Mouse (Mus musculus) neutrophil, adult 65 days (primary cell): ENCODE data around the gene S100a13. TPM values are rescaled to one million over a fixed set of nuclear protein-coding genes. Genes with fewer than 3 reads are reported as not detected.

ENCODE experiments used
- total RNA-seq: library from RNA; stranded (reverse); gene quantifications from 2 replicates; pipeline ENCODE4 v1.2.4, GENCODE M21; 2023

The S100a13 gene
- total RNA-seq: 35.7 and 46.4 TPM in 2 replicates

GRCm38 (mm10) chr3:90513796-90514590, at the start of gene S100a13, which contains the start of gene S100a1:
Gene S100a13 (plus strand): TSS chr3:90514435.
Gene S100a1 (minus strand): TSS chr3:90514392.

GRCm38 (mm10) chr3:90465686-90466310, 48.4 kb upstream of the S100a13 start, which contains the start of gene Npr1:
Gene Npr1 (minus strand): TSS chr3:90465866.

GRCm38 (mm10) chr3:90475831-90476611, 38.2 kb upstream of the S100a13 start, which contains the start of gene Ilf2:
Gene Ilf2 (plus strand): TSS chr3:90476126.

GRCm38 (mm10) chr3:90490696-90491256, 23.5 kb upstream of the S100a13 start, which contains the start of gene Snapin:
Gene Snapin (minus strand): TSS chr3:90491033.

GRCm38 (mm10) chr3:90508950-90509746, 5.1 kb upstream of the S100a13 start, which contains the start of gene Chtop:
Gene Chtop (minus strand): TSS chr3:90509498.

GRCm38 (mm10) chr3:90526580-90526979, 12.3 kb downstream of the S100a13 start, which contains the start of gene S100a14:
Gene S100a14 (plus strand): TSS chr3:90526856.

GRCm38 (mm10) chr3:90537141-90537904, 23.1 kb downstream of the S100a13 start, which contains the start of gene S100a16:
Gene S100a16 (plus strand): TSS chr3:90537254.

GRCm38 (mm10) chr3:90560008-90560628, 45.9 kb downstream of the S100a13 start, which contains the start of gene S100a3:
Gene S100a3 (plus strand): TSS chr3:90560578.

Other genes starting within 250 kb of the S100a13 start
- gene Dennd4b, start 249.2 kb upstream of the S100a13 start, total RNA-seq: 55.9 and 71.7 TPM in 2 replicates
- gene Gatad2b, start 221.3 kb upstream of the S100a13 start, total RNA-seq: 67.4 and 68.3 TPM in 2 replicates
- gene Slc27a3, start 124.5 kb upstream of the S100a13 start, total RNA-seq: 0.50 and 0.76 TPM in 2 replicates
- gene Ints3, start 80.8 kb upstream of the S100a13 start, total RNA-seq: 40.4 and 44.8 TPM in 2 replicates
- 0.69 TPM in 1 of 2 replicates, not detected in the other for gene Npr1, start 48.6 kb upstream of the S100a13 start, total RNA-seq
- 56.3 and 69.0 TPM in 2 replicates for gene Ilf2, start 38.3 kb upstream of the S100a13 start, total RNA-seq
- gene Snapin, start 23.4 kb upstream of the S100a13 start, total RNA-seq: 31.8 and 36.7 TPM in 2 replicates
- 84.3 and 109 TPM in 2 replicates for gene Chtop, start 4.9 kb upstream of the S100a13 start, total RNA-seq
- gene S100a1, start within 50 bp of the S100a13 start, total RNA-seq: 15.8 and 19.3 TPM in 2 replicates
- not detected in 2 replicates for gene S100a14, start 12.4 kb downstream of the S100a13 start, total RNA-seq
- not detected in 2 replicates for gene S100a16, start 22.8 kb downstream of the S100a13 start, total RNA-seq
- gene S100a3, start 46.1 kb downstream of the S100a13 start, total RNA-seq: 7.2 and 9.0 TPM in 2 replicates
- 4.0 TPM in 1 of 2 replicates, not detected in the other for gene S100a2, start 75.8 kb downstream of the S100a13 start, total RNA-seq
- not detected in 2 replicates for gene Gm42674, start 87.5 kb downstream of the S100a13 start, total RNA-seq
- gene S100a4, start 89.3 kb downstream of the S100a13 start, total RNA-seq: 255 and 265 TPM in 2 replicates
- 1.8 TPM in 1 of 2 replicates, not detected in the other for gene S100a5, start 94.1 kb downstream of the S100a13 start, total RNA-seq
- 1,586 and 1,659 TPM in 2 replicates for gene S100a6, start 98.4 kb downstream of the S100a13 start, total RNA-seq
- gene S100a7a, start 139.6 kb downstream of the S100a13 start, total RNA-seq: 1.6 and 1.7 TPM in 2 replicates
- 28,077 and 51,899 TPM in 2 replicates for gene S100a8, start 154.5 kb downstream of the S100a13 start, total RNA-seq
- gene S100a9, start 181.3 kb downstream of the S100a13 start, total RNA-seq: 41,670 and 63,036 TPM in 2 replicates
- gene Pglyrp4, start 212.5 kb downstream of the S100a13 start, total RNA-seq: 1.2 and 1.7 TPM in 2 replicates